Mouse (Mus musculus) CH12.LX (cell line): Measurements from ENCODE around the gene 5330417H12Rik. TPM values are rescaled to one million over a fixed set of nuclear protein-coding genes. Genes with fewer than 3 reads are reported as not detected.

ENCODE experiments used
- DNase-seq: peaks from one replicate; pipeline ENCODE4 v3.0.0-alpha.2; 2013; ENCODE audit errors: extremely low read depth
- H3K27ac ChIP-seq: 2 replicates; pipeline ENCODE4 v1.5.1; 2012; ENCODE audit warnings: low read depth, mild to moderate bottlenecking, control low read depth, moderate library complexity; ENCODE audit not compliant: insufficient read depth
- H3K27me3 ChIP-seq: replicated peaks from 2 replicates; pipeline ENCODE3; 2012; ENCODE audit warnings: inconsistent platforms
- H3K36me3 ChIP-seq, 2 experiments: replicated peaks in 1 of 2; 2 replicates each; pipeline versions ENCODE3 to v1.6.1; 2012; ENCODE audit warnings: inconsistent platforms in 1 of 2, low read length in 1 of 2, mild to moderate bottlenecking in 1 of 2, mixed read lengths in 1 of 2, moderate library complexity in 1 of 2; ENCODE audit not compliant: control insufficient read depth in 1 of 2, insufficient read depth in 1 of 2
- H3K4me1 ChIP-seq, 2 experiments: 2 replicates each; pipeline ENCODE4 v1.6.1; 2012; ENCODE audit warnings: inconsistent platforms in 1 of 2, moderate library complexity in 1 of 2; ENCODE audit not compliant: insufficient read depth in 2 of 2, control insufficient read depth in 1 of 2
- H3K4me2 ChIP-seq: 2 replicates; pipeline ENCODE4 v1.6.1; 2012; ENCODE audit warnings: low read depth, mild to moderate bottlenecking, control low read depth; ENCODE audit not compliant: poor library complexity, insufficient read depth, severe bottlenecking
- H3K4me3 ChIP-seq, 3 experiments: fragments of 150-350 bp in 1 of 3; sonication (generic) in 1 of 3; replicated peaks in 1 of 3; 2 replicates each; pipeline versions ENCODE3 to v1.5.1; 2011 to 2012; ENCODE audit warnings: low read depth in 2 of 3, low read length in 2 of 3, mild to moderate bottlenecking in 2 of 3, moderate library complexity in 2 of 3, control low read depth in 1 of 3, improper control_type of control experiment in 1 of 3, inconsistent platforms in 1 of 3, mixed read lengths in 1 of 3; ENCODE audit not compliant: poor library complexity in 1 of 3
- H3K79me2 ChIP-seq: replicated peaks from 2 replicates; pipeline ENCODE4 v1.6.1; 2012; ENCODE audit warnings: mild to moderate bottlenecking, moderate library complexity; ENCODE audit not compliant: control insufficient read depth, poor library complexity, insufficient read depth, severe bottlenecking; ENCODE audit errors: extremely low read depth
- H3K9ac ChIP-seq: 2 replicates; pipeline ENCODE4 v1.6.1; 2012; ENCODE audit warnings: low read depth, mild to moderate bottlenecking, control low read depth, moderate library complexity; ENCODE audit not compliant: insufficient read depth
- H3K9me3 ChIP-seq: replicated peaks from 2 replicates; pipeline ENCODE3; 2012; ENCODE audit warnings: low read length, inconsistent platforms, mixed read lengths
- CHD1 ChIP-seq: IDR thresholded peaks from 2 replicates; pipeline ENCODE4 v1.6.1; 2012; ENCODE audit warnings: low read depth, low read length, improper control_type of control experiment, inconsistent platforms
- CHD2 ChIP-seq: IDR thresholded peaks from 2 replicates; pipeline ENCODE4 v1.6.1; 2011; ENCODE audit warnings: low read length, improper control_type of control experiment
- CTCF ChIP-seq, 2 experiments: IDR thresholded peaks in 1 of 2; conservative IDR thresholded peaks in 1 of 2; 2 replicates each; pipeline ENCODE4 v1.5.1; 2011 to 2012; ENCODE audit warnings: low read depth in 2 of 2, low read length in 2 of 2, improper control_type of control experiment in 1 of 2, inconsistent platforms in 1 of 2, mild to moderate bottlenecking in 1 of 2, moderate library complexity in 1 of 2
- E2F4 ChIP-seq: IDR thresholded peaks from 2 replicates; pipeline ENCODE4 v1.6.1; 2011; ENCODE audit warnings: low read depth, low read length, improper control_type of control experiment; ENCODE audit not compliant: insufficient replicate concordance
- HCFC1 ChIP-seq: IDR thresholded peaks from 2 replicates; pipeline ENCODE4 v1.6.1; 2012; ENCODE audit warnings: low read depth, mild to moderate bottlenecking, inconsistent platforms, low read length, improper control_type of control experiment
- IRF4 ChIP-seq: IDR thresholded peaks from 2 replicates; pipeline ENCODE4 v1.6.1; 2014; ENCODE audit warnings: low read depth, mild to moderate bottlenecking, inconsistent platforms, low read length, improper control_type of control experiment
- JUN ChIP-seq: IDR thresholded peaks from 2 replicates; pipeline ENCODE4 v1.6.1; 2011; ENCODE audit warnings: low read depth, mild to moderate bottlenecking, low read length, improper control_type of control experiment, moderate library complexity; ENCODE audit not compliant: insufficient read depth
- MAFK ChIP-seq: IDR thresholded peaks from 2 replicates; pipeline ENCODE4 v1.6.1; 2011; ENCODE audit warnings: low read length, improper control_type of control experiment; ENCODE audit not compliant: insufficient replicate concordance
- MAX ChIP-seq: IDR thresholded peaks from 2 replicates; pipeline ENCODE4 v1.6.1; 2011; ENCODE audit warnings: low read length, improper control_type of control experiment
- MEF2A ChIP-seq: IDR thresholded peaks from 2 replicates; pipeline ENCODE4 v1.6.1; 2014; ENCODE audit warnings: low read depth, mild to moderate bottlenecking, inconsistent platforms, low read length, improper control_type of control experiment, borderline replicate concordance
- NELFE ChIP-seq: IDR thresholded peaks from 2 replicates; pipeline ENCODE4 v1.6.1; 2011; ENCODE audit warnings: low read depth, low read length, improper control_type of control experiment
- PAX5 ChIP-seq: IDR thresholded peaks from 2 replicates; pipeline ENCODE4 v1.6.1; 2012; ENCODE audit warnings: low read length, inconsistent platforms, mixed read lengths
- POLR2A ChIP-seq: IDR thresholded peaks from 2 replicates; pipeline ENCODE4 v1.6.1; 2011; ENCODE audit warnings: low read depth, mild to moderate bottlenecking, improper control_type of control experiment, low read length
- RCOR1 ChIP-seq: conservative IDR thresholded peaks from 2 replicates; pipeline ENCODE4 v1.6.1; 2012; ENCODE audit warnings: low read depth, mild to moderate bottlenecking, inconsistent platforms, low read length, improper control_type of control experiment
- TBP ChIP-seq: conservative IDR thresholded peaks from 2 replicates; pipeline ENCODE4 v1.6.1; 2011; ENCODE audit warnings: low read depth, low read length, improper control_type of control experiment
- TCF12 ChIP-seq: IDR thresholded peaks from 2 replicates; pipeline ENCODE4 v1.6.1; 2014; ENCODE audit warnings: low read depth, mild to moderate bottlenecking, inconsistent platforms, low read length, improper control_type of control experiment
- UBTF ChIP-seq: IDR thresholded peaks from 2 replicates; pipeline ENCODE4 v1.6.1; 2012; ENCODE audit warnings: low read depth, mild to moderate bottlenecking, inconsistent platforms, low read length, improper control_type of control experiment, moderate library complexity
- ZC3H11A ChIP-seq: IDR thresholded peaks from 2 replicates; pipeline ENCODE4 v1.6.1; 2012; ENCODE audit warnings: low read depth, mild to moderate bottlenecking, inconsistent platforms, low read length, improper control_type of control experiment
- ZMIZ1 ChIP-seq: IDR thresholded peaks from 2 replicates; pipeline ENCODE4 v1.6.1; 2012; ENCODE audit warnings: low read depth, mild to moderate bottlenecking, inconsistent platforms, low read length, improper control_type of control experiment
- ZNF384 ChIP-seq: IDR thresholded peaks from 2 replicates; pipeline ENCODE4 v1.6.1; 2012; ENCODE audit warnings: low read depth, low read length, improper control_type of control experiment, inconsistent platforms
- dilution Hi-C: fragments of 300-500 bp; cut with MboI; formaldehyde crosslinking; loops from 2 replicates; pipeline ENCODE4 v1.14.3; 2020; ENCODE audit warnings: low sequenced_read_pairs; ENCODE audit not compliant: extremely low pct_unique_long_range_greater_than_20kb, extremely low pct_ligation_motif_present
- in situ Hi-C: fragments of 300-500 bp; cut with MboI; formaldehyde crosslinking; loops from 3 replicates; pipeline ENCODE4 v1.14.3; 2019; ENCODE audit warnings: low sequenced_read_pairs, low pct_ligation_motif_present, low pct_unique_long_range_greater_than_20kb, mixed read lengths
- polyA plus RNA-seq: library from polyadenylated mRNA; unstranded; fragments of >175 nt; gene quantifications from 2 replicates; pipeline ENCODE4 v1.2.1, GENCODE M21; 2012; ENCODE audit warnings: low read depth; ENCODE audit not compliant: insufficient read length
- total RNA-seq, 2 experiments: library from RNA; depleted of rRNA; stranded (reverse); fragments of 300-350 nt in 1 of 2; fragments of >200 nt in 1 of 2; gene quantifications; 2 replicates each; pipeline ENCODE4 v1.2.3; 2012 to 2014

The 5330417H12Rik gene
- total and polyA plus RNA-seq, 3 experiments = not detected

- TF ChIP-seq NELFE = no peak
- no peak for TF ChIP-seq ZC3H11A
- peak; percentile 78; the same call in 1 of the 2 replicates for TF ChIP-seq CHD1
- TF ChIP-seq MEF2A = peak; percentile 97
- peak; percentile 93 for TF ChIP-seq RCOR1
- no peak for TF ChIP-seq CTCF (conservative IDR thresholded peaks at IDR 0.05 in 1 of 2, IDR thresholded peaks at IDR 0.05 in 1 of 2; ENCODE audit: low read depth in 2 of 2, low read length in 2 of 2)
- no peak for TF ChIP-seq UBTF
- peak; percentile 64; the same call in 1 of the 2 replicates for TF ChIP-seq MAX
- peak; percentile 85 for TF ChIP-seq MAFK
Measured at GRCm38 (mm10) chr7:107609622-107610255, 15.2 kb downstream of the 5330417H12Rik start (continued).

GRCm38 (mm10) chr7:107607766-107608165, 17.2 kb downstream of the 5330417H12Rik start:
- H3K4me1 ChIP-seq = peaks cover 49 to 95% of the 10 kb centered on the region in 2 experiments
- peaks cover 21 to 66% of the 10 kb centered on the region in 2 experiments for H3K36me3 ChIP-seq
- TF ChIP-seq RCOR1 (no peak), CHD2 (no peak), TBP (no peak), HCFC1 (no peak), E2F4 (no peak), ZNF384 (no peak), TCF12 (no peak), PAX5 (no peak), JUN (no peak), UBTF (no peak), POLR2A (no peak), IRF4 (no peak), MAFK (no peak), ZMIZ1 (no peak), NELFE (no peak), CHD1 (no peak)
- 0 out of 2 replicates have a peak overlapping the region, but pooled peaks have one; percentile 24 for H3K27ac ChIP-seq
- no peak overlapping the region for H3K9ac ChIP-seq
- H3K27me3 ChIP-seq = no peaks in the 10 kb centered on the region
- no peak overlapping the region for H3K4me2 ChIP-seq
- H3K4me3 ChIP-seq = no peak overlapping the region
- no peaks in the 10 kb centered on the region for H3K9me3 ChIP-seq
- in situ Hi-C loops = no loop called here
- H3K79me2 ChIP-seq = peaks cover 62% of the 10 kb centered on the region
- DNase-seq = no peak
- dilution Hi-C loops = no loop called here
